Mouse (Mus musculus) embryonic facial prominence, embryonic 15.5 days (tissue): Measurements from ENCODE around the gene Rtl8b. TPM values are rescaled to one million over a fixed set of nuclear protein-coding genes. Genes with fewer than 3 reads are reported as not detected.
"Not testable (repeated sequence)": the region's sequence is repeated elsewhere in the genome, so short reads cannot be mapped to it uniquely, and the experiment has no call there.

Source experiments
- ATAC-seq: fragments of 200-750 bp; cut with Nextera tagmentation; 2 replicates; pipeline ENCODE4 v1.8.0; 2017; ENCODE audit warnings: low read depth, moderate TSS enrichment; ENCODE audit not compliant: insufficient number of reproducible peaks, low FRiP score, low TSS enrichment
- H3K27ac ChIP-seq: fragments of 300-500 bp; sonication (generic); replicated peaks from 2 replicates; pipeline ENCODE4 v1.5.1; 2015; ENCODE audit warnings: mild to moderate bottlenecking, inconsistent platforms
- H3K27me3 ChIP-seq: fragments of 300-500 bp; sonication (generic); 2 replicates; pipeline ENCODE4 v1.6.1; 2015; ENCODE audit warnings: inconsistent platforms
- H3K36me3 ChIP-seq: fragments of 300-500 bp; sonication (generic); 2 replicates; pipeline ENCODE4 v1.6.1; 2015; ENCODE audit warnings: mild to moderate bottlenecking, inconsistent platforms
- H3K4me1 ChIP-seq: fragments of 300-500 bp; sonication (generic); 2 replicates; pipeline ENCODE4 v1.6.1; 2015; ENCODE audit warnings: inconsistent platforms
- H3K4me2 ChIP-seq: fragments of 300-500 bp; sonication (generic); replicated peaks from 2 replicates; pipeline ENCODE4 v1.6.1; 2015; ENCODE audit warnings: mild to moderate bottlenecking, inconsistent platforms
- H3K4me3 ChIP-seq: fragments of 300-500 bp; sonication (generic); replicated peaks from 2 replicates; pipeline ENCODE4 v1.5.1; 2015; ENCODE audit warnings: mild to moderate bottlenecking, inconsistent platforms
- H3K9ac ChIP-seq: fragments of 300-500 bp; sonication (generic); 2 replicates; pipeline ENCODE4 v1.6.1; 2015; ENCODE audit warnings: inconsistent platforms
- H3K9me3 ChIP-seq: fragments of 300-500 bp; sonication (generic); replicated peaks from 2 replicates; pipeline ENCODE4 v1.6.1; 2016; ENCODE audit warnings: inconsistent platforms
- WGBS: fragments of 180-500 bp; shearing (Covaris S2); methylation state at CpG from one replicate; pipeline ENCODE4 v1.1.7; 2015; 5-methylcytosine and 5-hydroxymethylcytosine counted together
- polyA plus RNA-seq: library from polyadenylated mRNA; unstranded; fragments of >200 nt; fragmentation: Nextera tagmentation; extraction: Ambion mirVana; gene quantifications from 2 replicates; pipeline ENCODE4 v1.2.1, GENCODE M21; 2015

Rtl8b gene
- polyA plus RNA-seq: 58.7 and 62.4 TPM in 2 replicates

DNA sequence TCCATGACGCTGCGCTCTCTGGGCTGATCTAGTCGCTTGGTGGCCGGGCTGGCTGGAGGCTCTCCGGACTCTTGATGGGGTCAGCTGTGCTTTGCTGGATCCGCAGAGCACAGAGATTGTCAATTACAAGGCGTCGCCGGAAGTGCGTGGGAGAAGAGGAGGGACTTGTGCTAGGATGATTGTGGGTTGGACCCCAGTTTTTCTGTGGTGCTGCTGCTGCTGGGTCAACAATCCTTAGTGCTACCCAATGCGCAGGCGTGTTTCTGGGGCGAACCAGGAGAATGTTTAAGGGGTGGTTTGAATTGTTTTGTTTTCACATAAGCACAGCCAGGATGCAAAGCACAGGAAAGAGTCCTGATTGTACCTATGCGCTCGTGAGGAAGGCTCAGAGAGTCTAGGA, at the start of gene Rtl8b:
Rtl8b (minus strand) TSS at position 115 of the 400 bp plus-strand sequence.
- H3K36me3 ChIP-seq: no peaks in the 10 kb centered on the region
- no peak within 1 kb of the TSS for H3K9ac ChIP-seq
- H3K9me3 ChIP-seq: no peaks in the 10 kb centered on the region
- H3K4me1 ChIP-seq: no peaks in the 10 kb centered on the region
- WGBS: 19% methylated on average over 15 of the region's 15 CpGs
- ATAC-seq: peak; percentile 92
- H3K27me3 ChIP-seq: no peaks in the 10 kb centered on the region
- peak within 1 kb of the TSS; percentile 38 for H3K4me2 ChIP-seq
- peak within 1 kb of the TSS; percentile 63; the same call in 1 of the 2 replicates for H3K27ac ChIP-seq
- H3K4me3 ChIP-seq: peak within 1 kb of the TSS; percentile 39

DNA sequence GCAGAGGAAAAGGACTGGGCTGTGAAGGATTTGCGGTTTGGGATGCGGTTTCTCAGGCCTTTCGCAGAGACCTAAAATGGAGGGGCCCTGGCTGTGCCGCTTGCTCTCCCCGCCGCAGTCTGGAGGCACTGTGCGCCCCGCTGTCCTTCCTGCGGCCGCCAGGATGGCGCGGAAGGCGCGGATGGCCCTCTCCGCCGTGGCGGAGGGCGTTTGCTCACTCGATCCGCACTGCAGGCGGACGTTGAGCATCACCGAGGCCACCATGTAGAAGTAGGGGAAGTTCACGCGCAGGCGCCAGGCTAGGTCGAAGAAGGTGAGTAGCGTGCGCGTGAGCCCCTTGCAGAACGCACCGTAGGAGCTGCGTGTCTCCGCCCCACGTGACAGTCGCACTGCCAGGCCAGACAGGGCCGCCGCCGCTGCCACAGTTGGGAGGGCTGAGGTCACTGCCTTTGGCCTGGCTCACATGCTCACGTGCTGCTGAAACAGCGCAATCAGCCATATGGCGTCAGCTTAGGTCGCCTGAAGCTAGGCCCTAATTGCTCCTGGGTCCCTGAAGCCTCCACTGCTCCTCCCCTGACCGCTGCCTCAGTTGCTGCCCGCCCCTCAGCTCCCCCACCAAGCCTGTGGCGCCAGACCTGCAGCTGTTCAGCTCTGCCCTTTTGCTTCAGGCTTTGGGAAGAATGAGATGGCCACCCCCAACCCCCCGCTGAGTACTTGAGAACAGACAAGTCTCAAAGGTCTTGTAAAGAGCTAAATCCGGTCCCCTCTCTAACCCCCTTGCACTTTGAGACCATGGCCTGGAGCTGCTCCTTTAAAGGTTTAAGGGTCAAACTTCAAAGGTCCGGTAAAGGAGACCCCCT, 46.3 kb upstream of the Rtl8b start:
- WGBS: 21% methylated on average over 49 of the region's 49 CpGs
- peak overlapping the region; percentile 55 for H3K4me2 ChIP-seq
- peak overlapping the region; percentile 33 for H3K4me3 ChIP-seq

DNA sequence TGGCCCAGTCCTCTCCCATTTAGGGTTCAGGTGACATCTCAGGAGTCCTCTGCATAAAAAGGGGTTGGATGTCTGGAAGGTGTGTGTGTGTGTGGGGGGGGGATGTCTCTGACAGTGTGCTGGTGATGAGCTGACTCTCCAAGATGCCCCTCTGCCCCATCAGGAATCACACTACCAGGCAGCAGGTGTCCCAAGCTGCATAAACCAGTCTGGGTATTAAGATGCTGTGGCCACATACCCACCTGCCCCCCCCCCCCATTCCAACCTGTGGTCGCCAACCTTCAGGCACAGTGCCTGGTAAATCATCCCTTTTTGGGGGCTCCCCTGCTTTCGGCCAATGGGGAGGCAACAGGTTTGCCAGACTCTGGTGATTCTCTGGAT, 45.7 kb upstream of the Rtl8b start:
- H3K9me3 ChIP-seq: no peaks in the 10 kb centered on the region
- H3K4me1 ChIP-seq: no peaks in the 10 kb centered on the region
- H3K27ac ChIP-seq: no peak overlapping the region
- H3K27me3 ChIP-seq: no peaks in the 10 kb centered on the region
- no peak for ATAC-seq
- peak overlapping the region; percentile 55 for H3K4me2 ChIP-seq
- no peak overlapping the region for H3K9ac ChIP-seq
- no peaks in the 10 kb centered on the region for H3K36me3 ChIP-seq
- WGBS: 44% methylated on average over 2 of the region's 2 CpGs
- H3K4me3 ChIP-seq: peak overlapping the region; percentile 33

More for the DNA sequence above, 46.3 kb upstream of the Rtl8b start:
- peak; percentile 60; the same call in 1 of the 2 replicates for ATAC-seq
- Histone ChIP-seq H3K36me3 (no peaks in the 10 kb centered on the region), H3K27ac (no peak overlapping the region), H3K9ac (no peak overlapping the region), H3K27me3 (no peaks in the 10 kb centered on the region), H3K9me3 (no peaks in the 10 kb centered on the region), H3K4me1 (no peaks in the 10 kb centered on the region)

DNA sequence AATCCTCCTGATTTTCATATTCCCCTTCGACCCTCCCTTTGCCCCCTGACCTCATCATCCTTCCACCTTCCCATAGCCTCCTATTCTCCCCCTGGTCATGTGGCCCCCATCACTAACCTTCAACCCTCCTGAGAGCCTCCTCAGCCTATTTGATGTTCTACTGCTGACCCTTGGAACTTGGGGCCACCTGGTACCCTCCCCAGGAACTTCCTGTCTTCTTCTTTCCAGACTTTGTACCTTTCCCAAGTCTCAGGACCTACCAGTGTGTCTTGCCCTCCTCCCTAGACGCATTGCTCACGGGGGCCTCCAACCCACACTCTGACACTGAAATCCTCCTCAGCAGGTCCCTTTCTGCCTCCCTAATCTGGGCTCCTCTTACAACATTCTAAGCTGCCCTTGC, 32.5 kb upstream of the Rtl8b start:
- Histone ChIP-seq H3K9me3 (no peaks in the 10 kb centered on the region), H3K36me3 (no peaks in the 10 kb centered on the region), H3K27me3 (no peaks in the 10 kb centered on the region), H3K4me2 (no peak overlapping the region), H3K27ac (no peak overlapping the region), H3K4me1 (no peaks in the 10 kb centered on the region), H3K9ac (no peak overlapping the region), H3K4me3 (no peak overlapping the region)
- no peak for ATAC-seq
- 70% methylated on average over 3 of the region's 3 CpGs for WGBS

DNA sequence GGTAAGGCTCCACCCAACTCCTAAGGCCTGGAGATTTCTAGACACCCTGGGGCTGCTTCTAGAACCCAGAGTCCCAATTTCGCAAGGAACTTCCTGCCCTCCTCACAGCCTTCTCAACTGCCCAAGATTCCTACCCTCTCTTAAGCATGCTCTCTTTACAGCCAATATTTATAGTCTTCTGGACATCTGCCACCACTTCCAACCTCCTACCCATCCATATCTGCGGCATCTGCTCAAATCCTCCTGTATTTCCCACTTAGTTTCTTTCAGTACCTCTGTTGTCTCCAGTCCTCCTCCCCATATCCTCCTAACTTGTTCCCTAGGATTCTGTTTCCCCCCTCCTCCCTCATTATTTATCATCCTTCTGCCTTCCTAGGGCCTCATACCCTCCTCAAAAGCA, 29.0 kb upstream of the Rtl8b start:
- Histone ChIP-seq H3K27me3 (no peaks in the 10 kb centered on the region), H3K4me3 (no peak overlapping the region), H3K4me1 (no peaks in the 10 kb centered on the region), H3K36me3 (no peaks in the 10 kb centered on the region), H3K4me2 (no peak overlapping the region), H3K9ac (no peak overlapping the region), H3K9me3 (no peaks in the 10 kb centered on the region), H3K27ac (no peak overlapping the region)
- WGBS: 86% methylated on average over 2 of the region's 2 CpGs
- no peak for ATAC-seq

DNA sequence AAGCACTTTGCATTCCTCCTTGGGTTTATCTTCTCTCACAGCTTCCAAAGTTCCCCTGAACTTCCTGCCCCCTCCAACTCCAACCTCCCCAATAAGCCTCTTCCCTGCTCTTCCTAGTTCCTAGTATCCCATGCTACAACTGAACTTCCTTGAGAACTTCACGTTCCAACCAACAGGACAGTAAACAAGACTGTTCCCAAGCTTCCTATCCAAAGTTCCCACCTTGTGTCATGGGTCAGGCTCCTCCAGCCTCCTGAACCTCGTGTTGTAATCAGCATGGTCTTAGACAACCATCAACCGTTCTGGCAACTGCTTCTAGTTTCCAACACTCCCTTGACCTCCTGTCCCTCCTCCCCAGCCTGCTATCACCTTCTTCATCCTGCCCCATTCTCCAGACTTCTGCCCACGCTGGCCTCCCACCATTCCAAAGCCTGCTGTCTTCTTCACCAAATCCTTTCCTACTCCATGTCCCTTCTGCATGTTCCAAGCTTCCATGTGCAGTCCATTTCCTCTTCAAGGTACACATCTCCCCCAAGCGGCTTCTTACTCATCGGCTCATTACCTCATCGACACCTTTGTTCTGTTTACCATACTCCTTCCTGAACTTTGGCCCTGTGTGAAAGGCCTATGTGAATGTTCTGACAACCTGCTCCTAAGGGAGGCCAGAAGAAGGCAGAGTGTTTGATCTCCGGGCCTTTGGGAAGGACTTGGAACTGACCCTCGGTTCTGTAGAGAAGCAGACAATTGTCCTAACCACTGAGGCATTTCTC, 24.0 kb upstream of the Rtl8b start:
- Histone ChIP-seq H3K9me3 (no peaks in the 10 kb centered on the region), H3K36me3 (no peaks in the 10 kb centered on the region), H3K4me2 (no peak overlapping the region), H3K4me3 (no peak overlapping the region), H3K27ac (no peak overlapping the region), H3K27me3 (no peaks in the 10 kb centered on the region), H3K4me1 (no peaks in the 10 kb centered on the region), H3K9ac (no peak overlapping the region)
- WGBS: 79% methylated on average over 9 of the region's 9 CpGs
- no peak for ATAC-seq

DNA sequence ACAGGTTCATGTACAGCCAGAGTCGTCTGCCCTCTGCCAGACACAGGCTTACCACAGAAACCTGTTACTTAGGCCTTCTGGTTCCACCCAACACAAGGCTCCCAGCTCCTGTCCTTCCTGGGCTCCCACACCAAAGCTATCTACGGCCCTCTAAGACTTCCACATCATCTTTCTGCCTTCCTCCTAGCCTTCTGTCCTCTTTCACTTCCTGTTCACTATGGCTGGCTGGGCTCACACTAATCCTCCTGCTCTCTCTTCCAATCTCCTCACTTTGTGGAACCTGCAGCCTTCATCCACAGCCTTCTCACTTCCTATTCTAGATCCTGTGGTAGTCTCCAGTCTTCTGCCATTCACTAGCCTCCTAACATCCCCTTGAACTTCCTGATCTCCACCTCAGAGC, 22.9 kb upstream of the Rtl8b start:
- no peaks in the 10 kb centered on the region for H3K36me3 ChIP-seq
- H3K4me3 ChIP-seq: no peak overlapping the region
- no peaks in the 10 kb centered on the region for H3K9me3 ChIP-seq
- no peak overlapping the region for H3K27ac ChIP-seq
- 71% methylated on average over 2 of the region's 2 CpGs for WGBS
- no peaks in the 10 kb centered on the region for H3K27me3 ChIP-seq
- no peaks in the 10 kb centered on the region for H3K4me1 ChIP-seq
- no peak overlapping the region for H3K4me2 ChIP-seq
- H3K9ac ChIP-seq: no peak overlapping the region
- ATAC-seq: no peak

DNA sequence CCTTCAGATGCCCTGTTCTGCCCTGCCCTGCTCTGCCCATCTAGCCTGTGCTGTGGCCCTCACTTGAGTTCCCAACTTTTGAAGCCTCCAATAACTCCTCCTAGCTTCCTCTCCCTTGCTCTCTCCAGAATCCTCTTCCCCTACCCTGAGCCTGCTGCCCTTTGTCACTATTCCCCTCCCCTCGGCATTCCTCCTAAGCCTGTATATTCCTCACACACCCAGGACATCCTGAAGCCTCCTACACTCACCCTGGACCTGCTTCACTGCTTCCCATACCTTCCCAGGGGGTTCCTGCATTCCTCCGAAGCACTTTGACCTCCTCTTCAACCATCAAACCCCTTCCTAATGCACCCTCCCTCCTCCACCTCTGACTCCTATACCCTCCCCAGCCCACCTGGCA, 21.9 kb upstream of the Rtl8b start:
- Histone ChIP-seq H3K27ac (no peak overlapping the region), H3K9ac (no peak overlapping the region), H3K4me3 (no peak overlapping the region), H3K27me3 (no peaks in the 10 kb centered on the region), H3K9me3 (no peaks in the 10 kb centered on the region), H3K4me2 (no peak overlapping the region), H3K36me3 (no peaks in the 10 kb centered on the region), H3K4me1 (no peaks in the 10 kb centered on the region)
- 54% methylated on average over 2 of the region's 2 CpGs for WGBS
- no peak for ATAC-seq

DNA sequence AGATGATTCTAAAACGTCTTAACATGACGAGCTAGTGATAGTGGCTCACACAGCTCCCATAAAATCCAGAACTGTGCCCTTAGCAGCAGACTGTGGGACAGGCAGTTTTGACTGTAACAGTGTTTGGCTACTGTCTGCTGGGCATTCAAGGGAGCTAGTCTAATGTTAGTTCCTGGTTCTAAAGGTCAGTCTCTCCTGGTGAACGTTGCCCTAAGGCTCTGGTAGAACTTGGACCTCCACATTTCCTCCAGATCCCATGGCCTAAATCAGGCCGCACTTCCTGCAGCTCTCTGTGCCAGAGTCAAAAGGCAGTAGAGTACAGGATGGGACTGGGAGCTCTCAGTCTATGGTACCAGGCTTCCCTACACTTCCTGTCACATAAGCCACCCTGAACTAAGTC, 14.5 kb upstream of the Rtl8b start:
- not testable (repeated sequence) for H3K4me1 ChIP-seq, H3K9ac ChIP-seq, ATAC-seq, H3K36me3 ChIP-seq, H3K4me2 ChIP-seq, H3K4me3 ChIP-seq, H3K27me3 ChIP-seq, H3K9me3 ChIP-seq, H3K27ac ChIP-seq
- 70% methylated on average over 2 of the region's 4 CpGs for WGBS

DNA sequence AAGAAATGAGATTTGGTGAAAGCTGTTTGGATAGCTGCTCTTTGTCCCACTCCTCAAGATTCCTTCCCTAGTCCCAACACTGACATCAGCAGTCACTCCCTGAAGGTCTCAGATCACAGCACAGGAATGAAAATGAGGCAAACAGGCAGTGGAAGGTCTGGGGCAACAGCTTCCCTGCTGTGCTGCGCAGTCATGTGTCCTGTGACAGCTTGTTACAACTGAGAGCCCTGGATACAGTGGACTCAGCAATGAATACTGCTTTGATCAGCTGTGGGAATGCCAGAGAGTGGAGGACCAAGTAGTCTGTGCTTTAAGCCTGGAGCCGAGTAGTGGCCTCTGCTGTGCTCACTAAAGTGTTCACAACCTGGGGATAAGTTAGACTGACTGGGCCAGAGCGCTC, 12.4 kb upstream of the Rtl8b start:
- not testable (repeated sequence) for ATAC-seq, H3K4me3 ChIP-seq, H3K36me3 ChIP-seq, H3K27ac ChIP-seq, H3K4me1 ChIP-seq, H3K4me2 ChIP-seq, H3K9me3 ChIP-seq, H3K27me3 ChIP-seq, H3K9ac ChIP-seq
- WGBS: 49% methylated on average over 3 of the region's 3 CpGs

DNA sequence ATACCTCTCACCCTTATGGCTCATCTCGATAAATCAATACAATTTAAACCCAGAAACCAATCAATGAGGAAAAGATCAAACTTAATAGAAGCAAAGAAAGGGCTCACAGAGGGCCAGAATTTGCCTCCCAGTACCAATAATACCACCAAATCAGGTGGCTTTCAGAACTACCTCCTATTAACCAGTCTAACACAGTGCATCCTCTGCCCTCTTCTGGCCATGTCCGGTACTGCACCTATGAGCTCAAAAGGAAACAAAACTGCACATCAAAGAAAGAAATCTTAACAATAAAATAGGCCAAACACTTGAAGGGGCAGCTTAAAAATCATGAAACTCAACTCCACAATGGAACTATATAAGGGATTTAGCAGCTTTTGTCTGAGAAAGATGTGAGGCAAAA, 6.7 kb upstream of the Rtl8b start:
- 30% methylated on average over 2 of the region's 2 CpGs for whole genome bisulfite sequencing
- H3K27ac ChIP-seq: not testable (repeated sequence)

More for the DNA sequence above, 6.7 kb upstream of the Rtl8b start:
- H3K4me3 ChIP-seq, H3K9ac ChIP-seq, H3K36me3 ChIP-seq, H3K9me3 ChIP-seq, H3K4me2 ChIP-seq, H3K4me1 ChIP-seq, H3K27me3 ChIP-seq, ATAC-seq: not testable (repeated sequence)
